Mouse (Mus musculus) myocyte (in vitro differentiated cells): ENCODE data around the gene Plxnd1.

ENCODE experiments used
- CEBPB ChIP-seq: IDR thresholded peaks from 2 replicates; pipeline ENCODE4 v1.6.1; 2011; ENCODE audit warnings: mild to moderate bottlenecking, moderate library complexity; ENCODE audit not compliant: poor library complexity, insufficient read depth, severe bottlenecking
- E2F4 ChIP-seq: IDR thresholded peaks from one replicate; pipeline ENCODE4 v1.6.1; 2011; ENCODE audit warnings: mild to moderate bottlenecking, control low read depth, moderate library complexity; ENCODE audit not compliant: insufficient read depth
- MAX ChIP-seq: IDR thresholded peaks from one replicate; pipeline ENCODE4 v1.6.1; 2011; ENCODE audit warnings: low read depth, mild to moderate bottlenecking, control low read depth
- MYOD1 ChIP-seq, 3 experiments: IDR thresholded peaks; one replicate each; pipeline ENCODE4 v1.6.1; 2011; ENCODE audit warnings: control low read depth in 2 of 3, low read depth in 2 of 3, mild to moderate bottlenecking in 2 of 3, moderate library complexity in 1 of 3; ENCODE audit not compliant: insufficient read length in 2 of 3, control insufficient read depth in 1 of 3
- MYOG ChIP-seq, 3 experiments: IDR thresholded peaks; one replicate each; pipeline ENCODE4 v1.6.1; 2011; ENCODE audit warnings: control low read depth in 2 of 3, low read depth in 2 of 3, mild to moderate bottlenecking in 2 of 3; ENCODE audit not compliant: insufficient read length in 2 of 3, control insufficient read depth in 1 of 3, insufficient read depth in 1 of 3
- POLR2A ChIP-seq: IDR thresholded peaks from one replicate; pipeline ENCODE4 v1.6.1; 2011; ENCODE audit warnings: low read depth, mild to moderate bottlenecking, control low read depth, moderate library complexity; ENCODE audit not compliant: insufficient read length
- REST ChIP-seq: IDR thresholded peaks from one replicate; pipeline ENCODE4 v1.6.1; 2011; ENCODE audit warnings: mild to moderate bottlenecking, control low read depth, moderate library complexity; ENCODE audit not compliant: insufficient read depth, insufficient read length
- SRF ChIP-seq: IDR thresholded peaks from one replicate; pipeline ENCODE4 v1.6.1; 2011; ENCODE audit warnings: low read depth; ENCODE audit not compliant: control insufficient read depth, insufficient read length
- TCF12 ChIP-seq: IDR thresholded peaks from one replicate; pipeline ENCODE4 v1.6.1; 2011; ENCODE audit warnings: mild to moderate bottlenecking, control low read depth; ENCODE audit not compliant: poor library complexity, insufficient read depth, severe bottlenecking
- USF1 ChIP-seq: IDR thresholded peaks from one replicate; pipeline ENCODE4 v1.6.1; 2011; ENCODE audit warnings: low read depth, mild to moderate bottlenecking, control low read depth, moderate library complexity

- TF ChIP-seq MYOD1 (IDR thresholded peaks at IDR 0.05; ENCODE audit: control insufficient read depth in 1 of 3, insufficient read length in 2 of 3, low read depth in 2 of 3) (no peak), CEBPB (no peak), POLR2A (no peak), SRF (no peak), E2F4 (no peak), MAX (no peak), MYOG (IDR thresholded peaks at IDR 0.05; ENCODE audit: control insufficient read depth in 1 of 3, insufficient read depth in 1 of 3, insufficient read length in 2 of 3, low read depth in 2 of 3) (no peak), TCF12 (no peak), USF1 (no peak), REST (no peak)
These were observed 27.4 kb downstream of the Plxnd1 start for GRCm38 (mm10) chr6:115967291-115967880.
